Mouse (Mus musculus) erythroid progenitor cell, adult 5-6 weeks (primary cell): ENCODE data around the gene Mrps33. TPM values are rescaled to one million over a fixed set of nuclear protein-coding genes. Genes with fewer than 3 reads are reported as not detected.
A peak's percentile ranks its signal among the peaks of the same experiment; 100 is the strongest.

Source experiments
- ATAC-seq: replicated peaks from 2 replicates; pipeline ENCODE4 v1.8.0; 2016; ENCODE audit warnings: moderate number of reproducible peaks, mild to moderate bottlenecking, moderate TSS enrichment, inconsistent platforms; ENCODE audit not compliant: poor library complexity, low FRiP score, severe bottlenecking
- total RNA-seq, 2 experiments: library from RNA; stranded (forward) in 1 of 2; stranded (reverse) in 1 of 2; fragments of 150-400 nt in 1 of 2; fragments of 186-747, 209-891 nt in 1 of 2; gene quantifications; 2 replicates each; pipeline versions ENCODE4 v1.2.3 to v1.2.4; 2015 to 2017; ENCODE audit warnings: low replicate concordance in 2 of 2

Gene Mrps33
- total RNA-seq (2015; ENCODE audit: low replicate concordance): 17.3 and 49.5 TPM in 2 replicates
- 6.2 and 18.6 TPM in 2 replicates for total RNA-seq (2017; ENCODE audit: low replicate concordance)

- peak; percentile 100 for ATAC-seq
Measured at GRCm38 (mm10) chr6:39810612-39811116, at the start of gene Mrps33. Mrps33 (minus strand) TSS chr6:39810988.

- no peak for ATAC-seq
Measured at GRCm38 (mm10) chr6:39849667-39850066, 38.9 kb upstream of the Mrps33 start.

GRCm38 (mm10) chr6:39848766-39849165 is 38.0 kb upstream of the Mrps33 start:
- ATAC-seq: no peak

GRCm38 (mm10) chr6:39847538-39847937 is 36.8 kb upstream of the Mrps33 start:
- ATAC-seq: no peak

- ATAC-seq: no peak
Measured at GRCm38 (mm10) chr6:39843698-39844342, 33.0 kb upstream of the Mrps33 start.

GRCm38 (mm10) chr6:39828736-39829135 is 17.9 kb upstream of the Mrps33 start:
- ATAC-seq: no peak

- ATAC-seq: no peak
Measured at GRCm38 (mm10) chr6:39821241-39821640, 10.5 kb upstream of the Mrps33 start.

GRCm38 (mm10) chr6:39818922-39819321 is 8.1 kb upstream of the Mrps33 start:
- ATAC-seq: no peak

GRCm38 (mm10) chr6:39808511-39808910 is 2.3 kb downstream of the Mrps33 start:
- no peak for ATAC-seq

- no peak for ATAC-seq
Measured at GRCm38 (mm10) chr6:39807050-39807560, 3.7 kb downstream of the Mrps33 start.

GRCm38 (mm10) chr6:39806336-39806735 is 4.5 kb downstream of the Mrps33 start:
- ATAC-seq: no peak

- no peak for ATAC-seq
Measured at GRCm38 (mm10) chr6:39805916-39806315, 4.9 kb downstream of the Mrps33 start.

GRCm38 (mm10) chr6:39800977-39801376 is 9.8 kb downstream of the Mrps33 start:
- ATAC-seq: no peak

GRCm38 (mm10) chr6:39797076-39797475 is 13.7 kb downstream of the Mrps33 start:
- no peak for ATAC-seq

- ATAC-seq: no peak
Measured at GRCm38 (mm10) chr6:39796150-39796549, 14.6 kb downstream of the Mrps33 start.

GRCm38 (mm10) chr6:39791806-39792205 is 19.0 kb downstream of the Mrps33 start:
- ATAC-seq: no peak

GRCm38 (mm10) chr6:39788408-39788807 is 22.4 kb downstream of the Mrps33 start:
- ATAC-seq: no peak

GRCm38 (mm10) chr6:39787783-39788182 is 23.0 kb downstream of the Mrps33 start:
- ATAC-seq: no peak

GRCm38 (mm10) chr6:39785944-39786343 is 24.8 kb downstream of the Mrps33 start:
- ATAC-seq: no peak

- no peak for ATAC-seq
Measured at GRCm38 (mm10) chr6:39783521-39783920, 27.3 kb downstream of the Mrps33 start.

- no peak for ATAC-seq
Measured at GRCm38 (mm10) chr6:39782618-39783017, 28.2 kb downstream of the Mrps33 start.
